In the genomic region with DNA sequence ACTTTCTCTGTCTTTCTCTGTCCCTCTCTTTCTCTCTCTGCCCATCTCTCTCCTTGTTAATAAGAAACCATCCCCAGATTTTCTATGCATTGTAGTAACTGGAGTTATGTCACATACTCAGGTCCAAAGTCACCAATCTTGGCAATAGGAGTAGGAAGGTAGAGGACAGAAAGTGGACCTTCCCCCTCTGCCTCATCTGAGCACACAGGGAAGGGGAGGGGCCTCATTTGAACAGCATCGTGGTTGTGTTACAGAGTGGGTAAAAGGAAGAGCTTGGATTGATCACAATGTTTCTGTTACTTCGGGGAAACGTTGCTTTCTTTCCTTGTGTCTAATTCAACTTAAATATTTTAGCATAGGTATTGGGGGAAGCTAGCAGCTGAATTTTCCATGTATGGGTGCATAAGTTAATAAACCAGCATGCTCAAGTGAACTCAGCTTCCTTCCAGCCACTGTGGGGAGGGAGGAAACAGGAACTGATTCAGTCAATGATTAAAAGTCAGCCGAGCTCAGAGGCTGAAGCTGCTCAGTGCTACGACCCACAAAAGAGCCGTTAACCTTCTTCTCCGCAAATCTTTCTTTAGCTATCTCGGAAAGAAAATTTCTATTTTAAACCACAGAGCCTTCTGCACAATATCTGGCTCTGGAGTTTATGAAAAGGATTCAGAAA, we compare ENCODE assay signal across 13 mouse cellular contexts.
DNase-seq lines count a peak whose midpoint lies in the region; ATAC-seq lines count a peak whose summit lies in the region.
"Had no signal": no experiment of that assay in that cellular context is flagged by ENCODE, and none has a peak within 500 bp of the region (broad histone marks: within the 10 kb centered on the region; RNA-seq: fewer than 3 reads in every experiment).

No protein-coding gene starts in this region.

- no peaks in the 10 kb centered on the region for H3K27me3 ChIP-seq in midbrain, embryonic 11.5 days (ENCODE audit: control insufficient read depth, insufficient read depth, low read length)
- H3K27me3 ChIP-seq in midbrain, embryonic 10.5 days (ENCODE audit: low read depth, poor library complexity, severe bottlenecking) = no peaks in the 10 kb centered on the region
- H3K27me3 ChIP-seq in kidney, embryonic 14.5 days (ENCODE audit: control insufficient read depth, insufficient read depth, low read length) = no peaks in the 10 kb centered on the region
- H3K27me3 ChIP-seq in forebrain, embryonic 13.5 days = no peaks in the 10 kb centered on the region

- no peak overlapping the region for H3K4me3 ChIP-seq in midbrain, embryonic 11.5 days (ENCODE audit: low read depth, low read length)
- no peak overlapping the region for H3K4me3 ChIP-seq in midbrain, embryonic 10.5 days
- H3K4me3 ChIP-seq in kidney, embryonic 14.5 days (ENCODE audit: low read length) = no peak overlapping the region
- H3K4me3 ChIP-seq in forebrain, embryonic 13.5 days = no peak overlapping the region
- H3K4me3 ChIP-seq: myocyte had no signal

- no peak overlapping the region for H3K4me2 ChIP-seq in midbrain, embryonic 11.5 days
- no peak overlapping the region for H3K4me2 ChIP-seq in kidney, embryonic 14.5 days (replicated peaks; ENCODE audit: low read depth, low read length)
- H3K4me2 ChIP-seq in forebrain, embryonic 13.5 days = no peak overlapping the region

- DNase-seq in midbrain, embryonic 11.5 days (ENCODE audit: low spot score, missing footprints) = peak; percentile 39
- no peak for DNase-seq in midbrain, embryonic 10.5 days (ENCODE audit: low spot score)
- DNase-seq in c-Kit-positive CD71-negative TER-119-negative erythroid progenitor cells, embryonic 14.5 days (ENCODE audit: low read depth) = peak; percentile 18
- DNase-seq in naive thymus-derived CD4-positive, alpha-beta T cell, adult 2 months (ENCODE audit: low read depth) = peak; percentile 29
- no peak for DNase-seq in layer of hippocampus, postnatal 36 days
- DNase-seq in cerebellum, adult 9-10 months = no peak
- DNase-seq: heart, postnatal 36 days; lung, postnatal 36 days had no signal

- H3K4me1 ChIP-seq in midbrain, embryonic 11.5 days (ENCODE audit: control insufficient read depth, insufficient read depth, low read length) = no peaks in the 10 kb centered on the region
- H3K4me1 ChIP-seq in midbrain, embryonic 10.5 days = no peaks in the 10 kb centered on the region
- H3K4me1 ChIP-seq in kidney, embryonic 14.5 days (ENCODE audit: control insufficient read depth, insufficient read depth, low read length) = no peaks in the 10 kb centered on the region; the same call in 1 of the 2 replicates
- H3K4me1 ChIP-seq in forebrain, embryonic 13.5 days = no peaks in the 10 kb centered on the region

- WGBS in midbrain, embryonic 11.5 days = 78% methylated on average over 8 of the region's 8 CpGs
- WGBS in midbrain, embryonic 10.5 days = 78% methylated on average over 8 of the region's 8 CpGs
- WGBS in kidney, embryonic 14.5 days = 34% methylated on average over 8 of the region's 8 CpGs
- WGBS in forebrain, embryonic 13.5 days = 77% methylated on average over 8 of the region's 8 CpGs

- no peak overlapping the region for H3K9ac ChIP-seq in midbrain, embryonic 11.5 days (ENCODE audit: low read length)
- H3K9ac ChIP-seq in kidney, embryonic 14.5 days (ENCODE audit: low read depth, low read length) = no peak overlapping the region
- no peak overlapping the region for H3K9ac ChIP-seq in forebrain, embryonic 13.5 days

- H3K36me3 ChIP-seq in midbrain, embryonic 11.5 days (ENCODE audit: control insufficient read depth, insufficient read depth, low read length) = no peaks in the 10 kb centered on the region
- H3K36me3 ChIP-seq in midbrain, embryonic 10.5 days = no peaks in the 10 kb centered on the region
- no peaks in the 10 kb centered on the region for H3K36me3 ChIP-seq in kidney, embryonic 14.5 days (ENCODE audit: control insufficient read depth, insufficient read depth, low read length)
- H3K36me3 ChIP-seq in forebrain, embryonic 13.5 days (ENCODE audit: poor library complexity, severe bottlenecking) = no peaks in the 10 kb centered on the region
- H3K36me3 ChIP-seq: G1E had no signal

- H3K9me3 ChIP-seq in midbrain, embryonic 11.5 days (ENCODE audit: control insufficient read depth, low read length) = no peaks in the 10 kb centered on the region
- H3K9me3 ChIP-seq in midbrain, embryonic 10.5 days (replicated peaks) = no peaks in the 10 kb centered on the region
- H3K9me3 ChIP-seq in kidney, embryonic 14.5 days (ENCODE audit: control insufficient read depth, low read length) = no peaks in the 10 kb centered on the region
- H3K9me3 ChIP-seq in forebrain, embryonic 13.5 days (replicated peaks) = no peaks in the 10 kb centered on the region
- H3K9me3 ChIP-seq: G1E had no signal

- no peak for ATAC-seq in midbrain, embryonic 11.5 days (ENCODE audit: low FRiP score)
- peak; percentile 81 for ATAC-seq in kidney, embryonic 14.5 days (ENCODE audit: low FRiP score, low TSS enrichment)
- no peak for ATAC-seq in forebrain, embryonic 13.5 days
- ATAC-seq: activated CD4-positive, CD25-positive, alpha-beta regulatory T cell, adult 4 months had no signal

- no peak overlapping the region for H3K27ac ChIP-seq in midbrain, embryonic 11.5 days (ENCODE audit: low read depth, low read length)
- H3K27ac ChIP-seq in midbrain, embryonic 10.5 days (replicated peaks) = no peak overlapping the region
- H3K27ac ChIP-seq in kidney, embryonic 14.5 days (ENCODE audit: low read depth, low read length) = peak overlapping the region; percentile 15; the same call in 1 of the 2 replicates
- H3K27ac ChIP-seq in forebrain, embryonic 13.5 days = no peak overlapping the region

Comparison
In these comparisons a context has a peak if more than half of its experiments do, and no peak if none do; other contexts are left out.
1. DNase-seq: peak in midbrain, embryonic 11.5 days (single experiment), c-Kit-positive CD71-negative TER-119-negative erythroid progenitor cells, embryonic 14.5 days (single experiment) and naive thymus-derived CD4-positive, alpha-beta T cell, adult 2 months (single experiment); none in midbrain, embryonic 10.5 days (single experiment), layer of hippocampus, postnatal 36 days (0 of 2) and cerebellum, adult 9-10 months (single experiment).